Mouse (Mus musculus) Muller cell, postnatal 12 days (primary cell): ENCODE results near the gene Rln3.
A peak's percentile ranks its signal among the peaks of the same experiment; 100 is the strongest.

ENCODE experiments used
- DNase-seq: peaks from one replicate; pipeline ENCODE4 v3.0.0-alpha.2; 2015; ENCODE audit errors: inconsistent ontology term

The Rln3 gene

DNA sequence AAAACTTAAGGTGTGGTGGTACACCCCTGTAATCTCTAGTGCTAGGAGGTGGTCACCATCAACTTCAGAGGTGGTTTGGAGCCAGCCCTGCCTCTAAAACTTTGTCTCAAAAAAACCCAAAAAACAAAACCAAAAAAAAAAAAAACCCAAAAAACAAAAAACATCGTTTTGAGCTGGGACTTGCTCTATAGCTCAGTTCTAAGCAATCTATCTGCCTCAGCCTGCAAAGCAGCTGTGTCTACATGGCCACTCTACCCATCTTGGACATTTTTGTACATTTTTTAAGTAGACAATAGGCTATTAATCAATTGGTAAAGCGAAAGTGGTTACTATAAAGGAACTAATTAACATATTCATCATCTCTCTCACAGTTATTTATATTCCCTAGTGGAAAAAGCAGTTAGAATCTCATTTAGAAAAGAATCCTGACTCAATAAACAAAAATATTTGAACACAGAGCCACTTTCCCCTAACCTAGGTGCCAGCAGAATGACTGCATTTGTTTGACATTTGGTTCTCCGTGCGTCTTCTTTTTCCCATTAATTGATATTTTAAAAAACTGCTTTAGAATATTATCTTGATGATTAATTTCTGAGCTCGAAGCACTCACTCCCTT, 20.8 kb upstream of the Rln3 start:
- DNase-seq: peak; percentile 44

DNA sequence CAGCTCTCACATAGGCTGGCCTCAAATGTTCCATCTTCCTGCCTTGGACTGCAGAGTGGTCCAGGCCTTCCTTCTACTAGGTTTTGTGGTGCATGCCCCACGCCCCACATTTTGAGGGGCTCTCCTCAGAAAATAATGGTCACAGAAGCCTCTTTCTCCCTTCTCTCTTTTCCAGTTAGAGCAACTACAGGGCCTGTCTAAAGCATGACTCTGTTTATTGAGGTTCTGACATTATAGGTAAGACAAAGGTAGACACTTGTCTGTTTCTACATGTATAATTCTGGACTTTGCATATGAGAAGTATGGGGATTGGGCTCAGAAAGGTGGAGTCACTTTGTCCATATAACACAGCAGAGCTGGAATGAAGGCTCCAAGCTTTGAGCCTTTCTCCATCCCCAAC, 20.2 kb upstream of the Rln3 start, which contains the start of gene Gm10643:
Gene Gm10643 (minus strand): TSS at position 101 of the 400 bp plus-strand sequence.
- no peak for DNase-seq

DNA sequence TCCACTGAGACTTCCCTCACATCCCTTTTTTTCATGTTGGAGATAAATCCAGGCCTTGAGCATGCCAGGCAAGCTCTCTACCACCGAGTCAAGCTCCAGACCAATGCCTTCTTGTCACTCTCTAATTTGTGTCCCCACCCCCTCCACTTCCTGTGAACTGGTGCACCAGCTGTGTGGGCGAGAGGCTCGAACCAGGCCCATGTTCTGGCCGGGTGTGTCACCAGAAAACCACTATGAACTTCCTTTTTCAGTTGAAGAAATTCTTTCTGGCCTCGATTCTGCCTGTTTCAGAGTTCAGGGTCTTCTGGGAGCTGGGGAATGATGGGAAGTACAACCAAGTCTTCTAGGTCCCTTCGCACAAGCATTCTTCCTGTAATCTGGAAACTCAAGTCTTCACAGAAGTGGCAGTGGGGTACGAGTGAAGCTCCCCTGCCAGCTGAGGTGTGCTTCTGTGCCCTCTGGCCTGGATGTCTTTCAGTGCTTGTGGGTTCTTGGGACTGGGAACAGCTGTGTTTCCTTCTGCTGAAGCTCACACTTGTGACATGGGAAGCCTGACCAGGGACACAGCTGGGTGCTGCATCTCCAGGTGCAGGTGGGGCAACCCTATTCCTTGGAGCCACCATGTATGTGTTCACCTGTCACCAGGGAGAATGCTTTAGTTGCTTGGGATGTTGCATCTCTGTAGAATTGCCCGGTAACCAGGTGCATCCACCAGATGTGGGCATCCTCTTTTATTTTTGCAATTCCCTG, 19.2 kb upstream of the Rln3 start:
- no peak for DNase-seq

GRCm38 (mm10) chr8:84060245-84060644, 15.4 kb upstream of the Rln3 start:
- DNase-seq: no peak

DNA sequence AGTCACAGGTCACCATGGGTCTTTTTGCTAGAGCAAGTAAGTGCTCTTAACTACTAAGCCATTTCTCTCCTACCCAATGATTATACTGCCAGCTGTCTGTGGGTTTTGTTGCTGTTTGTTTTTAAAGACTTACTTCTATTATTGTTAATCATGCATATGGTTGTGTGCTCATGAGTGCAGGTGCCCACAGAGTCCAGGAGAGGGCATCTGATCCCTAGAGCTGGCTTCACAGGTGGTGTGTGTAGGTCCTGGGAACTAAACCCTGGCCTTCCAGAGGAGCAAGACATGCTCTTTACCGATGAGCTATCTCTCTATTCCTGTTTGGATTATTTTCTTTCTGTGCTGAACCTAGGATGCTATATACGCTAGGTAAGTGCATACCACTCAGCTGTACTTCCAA, 14.4 kb upstream of the Rln3 start:
- no peak for DNase-seq

DNA sequence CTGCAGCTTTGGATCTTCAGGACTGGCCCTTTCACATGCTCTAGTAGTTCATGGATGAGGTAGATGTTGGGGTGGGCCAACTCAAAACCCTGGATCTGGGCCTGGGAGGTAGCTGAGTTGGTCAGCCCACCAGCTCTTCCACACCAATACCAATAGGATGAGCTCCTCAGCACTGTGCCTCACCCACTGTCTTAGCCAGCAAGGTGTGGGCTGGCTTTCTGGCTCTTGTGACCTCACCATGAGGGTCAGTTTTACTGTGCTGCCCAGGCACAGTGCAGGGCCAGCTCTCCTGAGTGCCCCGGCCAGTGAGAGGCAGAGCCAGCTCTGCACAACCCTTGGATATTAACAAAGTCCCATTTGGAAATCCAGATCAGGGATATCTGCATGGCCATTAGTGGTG, 13.0 kb upstream of the Rln3 start:
- no peak for DNase-seq

- DNase-seq: no peak
Measured at GRCm38 (mm10) chr8:84053229-84053628, 8.4 kb upstream of the Rln3 start.

GRCm38 (mm10) chr8:84052746-84053145, 7.9 kb upstream of the Rln3 start:
- DNase-seq: no peak

GRCm38 (mm10) chr8:84048171-84048570, 3.4 kb upstream of the Rln3 start:
- no peak for DNase-seq

DNA sequence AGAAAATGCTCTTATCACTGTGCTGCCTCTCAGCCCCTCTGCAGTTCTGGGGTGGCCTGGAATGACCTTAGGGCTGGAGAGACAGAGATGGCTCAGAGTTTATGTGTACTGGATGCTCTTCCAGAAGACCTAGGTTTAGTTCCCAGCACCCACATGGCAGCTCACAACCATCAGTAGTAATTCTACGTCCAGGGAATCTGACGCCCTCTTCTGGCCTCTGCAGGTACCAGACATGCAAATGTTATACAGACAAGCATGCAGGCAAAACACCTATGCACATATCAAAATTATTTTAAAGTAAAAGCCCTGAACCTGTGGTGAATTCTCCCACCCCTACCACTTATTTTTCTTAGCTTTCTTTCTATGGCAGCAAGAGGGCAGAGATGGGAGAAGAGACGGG, 1.7 kb upstream of the Rln3 start:
- no peak for DNase-seq

DNA sequence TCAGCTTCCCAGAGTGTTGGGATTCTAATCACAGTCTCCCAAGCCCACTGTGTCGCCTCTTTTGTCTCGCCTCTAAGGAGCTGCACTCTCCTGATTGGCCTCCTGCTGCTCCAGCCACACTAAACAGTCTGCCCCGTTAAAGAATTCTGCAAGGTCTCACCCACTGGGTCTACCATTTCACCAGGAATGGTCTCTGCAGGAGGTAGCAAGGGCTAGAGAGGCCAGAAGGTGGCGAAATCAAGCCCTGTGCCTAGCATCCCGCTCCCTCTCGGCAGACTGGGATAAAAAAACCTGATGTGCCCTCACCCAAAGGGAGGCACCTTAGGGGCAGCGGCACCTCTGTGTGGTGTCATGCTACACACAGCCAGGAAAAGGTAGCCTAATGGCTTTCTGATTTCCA, 697 bp downstream of the Rln3 start:
- no peak for DNase-seq

DNA sequence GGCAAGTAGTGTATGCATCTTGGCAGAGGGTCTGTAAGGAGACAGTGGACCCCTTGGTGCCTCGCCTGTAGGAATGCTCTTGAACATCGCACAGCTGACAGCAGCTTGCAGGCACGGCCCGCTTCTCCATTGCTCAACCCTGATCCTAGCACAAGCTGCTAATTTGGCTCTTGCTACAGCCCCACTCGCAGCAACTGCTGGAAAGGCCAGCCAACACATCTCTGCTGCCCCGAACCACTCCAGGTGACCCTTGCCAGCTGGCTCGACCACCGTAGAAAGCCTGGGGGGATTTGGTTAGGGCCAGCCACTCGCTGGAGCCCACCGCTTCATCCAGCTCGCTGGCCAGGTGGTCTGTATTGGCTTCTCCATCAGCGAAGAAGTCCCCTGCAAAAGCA, 1.9 kb downstream of the Rln3 start:
- DNase-seq: no peak

DNA sequence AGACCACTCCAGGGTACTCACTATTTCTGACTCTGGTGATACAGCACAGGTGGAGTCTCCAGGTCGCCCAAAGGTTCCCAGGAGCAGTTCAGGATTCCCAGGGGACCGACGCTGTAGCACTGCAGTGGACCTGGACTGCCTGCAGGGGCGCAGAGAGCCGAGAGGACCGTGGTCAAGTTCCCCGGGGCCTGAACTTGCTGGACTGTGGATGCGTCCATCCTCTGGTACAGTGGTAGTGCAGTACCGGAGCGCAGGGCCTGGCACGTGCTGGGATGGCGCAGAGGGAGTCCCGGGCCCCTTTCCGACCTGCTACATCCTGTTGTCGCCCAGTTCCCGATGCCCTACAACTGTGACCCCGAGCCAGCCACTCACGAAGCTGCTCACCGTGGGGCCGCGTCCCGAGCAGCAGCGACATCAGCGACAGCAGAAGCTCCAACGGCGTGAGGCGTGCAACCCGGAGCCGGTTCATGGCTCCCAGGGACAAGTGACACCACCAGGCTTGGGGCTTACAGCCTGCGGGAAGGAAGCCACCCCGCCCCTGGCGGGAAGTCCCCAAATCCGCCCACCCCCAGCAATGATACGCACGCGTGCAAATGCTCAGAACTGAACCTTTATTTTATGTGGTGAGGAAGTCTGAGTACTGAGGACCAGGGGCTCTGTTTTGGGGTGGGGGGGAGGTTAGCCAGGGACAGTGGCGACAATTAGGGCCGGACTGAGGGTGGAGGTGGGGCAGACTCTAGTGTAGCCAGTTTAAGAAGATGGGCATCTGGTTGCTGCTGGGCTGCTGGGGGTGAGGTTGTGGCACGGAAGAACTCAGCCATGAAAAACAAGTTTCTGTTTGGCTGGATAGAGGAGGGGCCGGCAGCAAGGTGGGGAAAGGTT, 2.5 kb downstream of the Rln3 start, which contains the start of gene Il27ra:
Gene Il27ra (minus strand): TSS at position 524 of the 882 bp plus-strand sequence.
- peak; percentile 61 for DNase-seq

GRCm38 (mm10) chr8:84039050-84039449, 5.8 kb downstream of the Rln3 start:
- DNase-seq: peak; percentile 48

DNA sequence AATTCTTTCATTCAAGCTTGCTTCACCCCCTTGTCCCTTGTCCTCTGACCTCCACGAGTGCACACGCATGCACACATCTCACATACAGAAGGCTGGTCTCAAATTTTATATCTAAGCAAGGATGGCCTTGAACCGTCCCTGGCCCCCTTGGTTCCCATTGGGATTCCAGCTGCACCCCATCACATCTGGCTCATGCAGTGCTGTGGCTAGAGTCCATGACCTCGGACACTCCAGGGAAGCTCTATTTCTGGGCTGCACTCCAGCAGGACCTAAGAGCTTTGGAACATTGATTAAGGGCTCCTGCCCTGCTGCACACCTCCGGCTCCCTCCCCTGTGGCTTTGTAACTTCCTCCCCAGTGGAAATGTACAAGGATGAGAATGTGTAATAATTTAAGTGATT, 6.8 kb downstream of the Rln3 start:
- no peak for DNase-seq

GRCm38 (mm10) chr8:84032777-84033176, 12.0 kb downstream of the Rln3 start:
- DNase-seq: peak; percentile 52

- DNase-seq: no peak
Measured at GRCm38 (mm10) chr8:84029272-84029671, 15.5 kb downstream of the Rln3 start.

GRCm38 (mm10) chr8:84027449-84027848, 17.4 kb downstream of the Rln3 start:
- DNase-seq: no peak

GRCm38 (mm10) chr8:84025863-84026262, 18.9 kb downstream of the Rln3 start:
- DNase-seq: peak; percentile 52

DNA sequence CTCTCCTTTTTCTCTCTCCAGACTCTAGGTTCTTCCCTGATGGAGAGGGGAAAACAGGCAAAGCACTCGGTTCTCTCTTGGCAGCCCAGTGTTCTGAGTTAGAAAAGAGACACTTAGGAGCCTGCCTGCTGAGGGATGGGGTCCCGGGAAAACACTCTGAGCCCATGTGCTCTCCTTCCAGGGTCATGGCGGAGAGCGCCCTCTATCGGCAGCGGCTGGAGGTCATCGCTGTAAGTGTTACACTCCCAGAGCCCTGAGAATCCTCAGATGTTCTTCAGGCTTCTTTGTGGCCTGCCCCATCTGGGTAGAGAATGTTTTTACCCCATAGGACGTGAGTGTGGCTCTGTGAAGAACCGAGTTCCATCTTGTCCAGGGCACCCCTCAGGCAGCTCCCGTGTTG, 20.6 kb downstream of the Rln3 start:
- no peak for DNase-seq

DNA sequence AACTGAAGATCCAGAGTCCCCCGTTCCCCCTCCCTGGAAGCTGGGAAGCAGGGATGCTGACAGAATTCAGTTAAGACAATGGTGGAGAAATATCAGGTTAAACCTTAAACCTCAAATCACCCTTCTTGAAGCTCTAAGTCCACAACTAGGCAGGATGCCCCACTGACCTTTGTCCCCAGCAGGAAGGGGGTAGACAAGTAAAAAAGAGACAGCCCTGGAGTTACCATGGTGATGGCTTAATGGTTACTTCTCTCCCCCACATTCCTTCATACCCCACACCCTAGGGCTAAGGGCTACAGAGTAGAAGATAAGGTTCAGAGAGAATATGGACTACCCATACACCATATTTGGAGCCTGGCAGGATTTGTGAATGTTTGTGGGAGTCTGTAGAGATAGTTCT, 21.2 kb downstream of the Rln3 start:
- DNase-seq: no peak

- peak; percentile 55 for DNase-seq
Measured at GRCm38 (mm10) chr8:84023085-84023484, 21.7 kb downstream of the Rln3 start.
